ENCODE assay signal across 8 mouse cellular contexts in the genomic region with DNA sequence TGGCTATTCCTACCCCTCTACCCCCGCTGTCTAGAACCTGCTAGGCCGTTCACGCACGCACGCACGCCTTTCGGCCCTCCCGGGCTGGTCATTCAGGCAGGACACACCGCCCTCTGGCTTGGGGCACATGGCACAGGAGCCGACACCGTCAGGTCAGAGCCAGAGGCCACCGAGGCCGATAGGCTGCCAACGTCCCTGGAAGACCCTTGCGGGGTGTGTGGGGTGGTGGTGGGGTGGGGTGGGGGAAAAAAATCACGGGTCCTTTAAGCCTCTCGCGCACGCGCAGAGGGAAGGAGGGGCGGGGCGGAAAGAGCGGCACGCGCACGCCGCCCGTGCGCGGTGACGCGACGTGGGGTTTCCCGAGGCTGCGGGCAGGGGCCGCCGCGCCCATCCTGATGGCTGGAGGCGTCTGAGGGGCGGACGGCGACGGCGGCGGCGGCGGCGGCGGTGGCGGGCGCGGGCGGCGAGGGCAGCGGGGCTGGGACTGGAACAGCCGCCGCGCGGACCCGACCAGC. TPM values are rescaled to one million over a fixed set of nuclear protein-coding genes. Genes with fewer than 3 reads are reported as not detected.
DNase-seq lines count a peak whose midpoint lies in the region; ATAC-seq lines count a peak whose summit lies in the region.

Gene Gnb1 (plus strand): TSS at position 372 of the 515 bp plus-strand sequence.

- intact Hi-C loops in gastrocnemius, postnatal 14 days (cut with DNase I; ENCODE audit: low total_unique reads): no loop called here
- intact Hi-C loops in left cerebral cortex, postnatal 10 days (cut with DNase I): loop anchor here (5.0 kb wide), 1 partner anchor 41 kb away; no protein-coding TSS in a partner anchor

- DNase-seq in adipocyte (ENCODE audit: low spot score): peak; percentile 86
- peak; percentile 89 for DNase-seq in embryo, embryonic 10 days (ENCODE audit: low spot score)
- peak; percentile 95 for DNase-seq in gastrocnemius, postnatal 14 days
- peak; percentile 86 to 97 for DNase-seq in left cerebral cortex, postnatal 10 days (ENCODE audit: extremely low spot score in 1 of 2, low spot score in 2 of 2)
- DNase-seq in right cerebral cortex, postnatal 25 days: peak; percentile 92
- peak; percentile 91 to 97 for DNase-seq in urinary bladder, postnatal 4 days (ENCODE audit: low spot score in 2 of 2)

- peak; percentile 76 for ATAC-seq in inflammation-experienced regulatory T-cells, adult 6 months
- peak; percentile 27; the same call in 1 of the 2 replicates for ATAC-seq in megakaryocyte-erythroid progenitor cell, adult 5-6 weeks (replicated peaks; ENCODE audit: low FRiP score, low TSS enrichment, poor library complexity, severe bottlenecking)

RNA-seq across cellular contexts. Expression of gene Gnb1, which starts in this region (rescaled TPM):
- 100 to 1,000 TPM; 104 to 119 TPM for total RNA-seq in gastrocnemius, postnatal 14 days (2021)
- polyA plus RNA-seq in inflammation-experienced regulatory T-cells, adult 6 months (2017; shearing (Covaris generic)): 100 to 1,000 TPM in 1 of 3 experiments, 10 to 100 TPM in 2; 86.6 to 332 (median 86.7) TPM
- total RNA-seq in left cerebral cortex, postnatal 10 days (2021): 1,000 to 10,000 TPM; 1,230 to 1,248 TPM
- 219 and 229 TPM in 2 replicates for total RNA-seq in megakaryocyte-erythroid progenitor cell, adult 5-6 weeks (2014; fragmentation: Nextera tagmentation)
- total RNA-seq in megakaryocyte-erythroid progenitor cell, adult 5-6 weeks (2017): 109 and 158 TPM in 2 replicates

Comparison
In these comparisons a context has a peak if more than half of its experiments do, and no peak if none do; other contexts are left out.
1. Peak in every context shown above with its lines: DNase-seq and ATAC-seq.
2. RNA of gene Gnb1 (total RNA-seq): 1,230 to 1,248 TPM in left cerebral cortex, postnatal 10 days; 109 to 229 TPM in megakaryocyte-erythroid progenitor cell, adult 5-6 weeks and 104 to 119 TPM in gastrocnemius, postnatal 14 days; every median in the first group is over 4 times any median in the second.